Mouse (Mus musculus) spleen, adult 2 months (tissue): Measurements from ENCODE around the gene Spry1. TPM values are rescaled to one million over a fixed set of nuclear protein-coding genes. Genes with fewer than 3 reads are reported as not detected.

Experiments
- DNase-seq, 2 experiments: peaks; one replicate each; pipeline versions ENCODE4 v3.0.0 to v3.0.0-alpha.2; 2012 to 2021; ENCODE audit warnings: low spot score in 2 of 2, low read depth in 1 of 2
- H3K27ac ChIP-seq: fragments of 200-500 bp; 2 replicates; pipeline ENCODE4 v1.5.1; 2012; ENCODE audit warnings: low read length, inconsistent platforms; ENCODE audit not compliant: insufficient read depth
- H3K27me3 ChIP-seq: fragments of 200-500 bp; 2 replicates; pipeline ENCODE4 v1.6.1; 2012; ENCODE audit warnings: mild to moderate bottlenecking, moderate library complexity, low read length, inconsistent platforms; ENCODE audit not compliant: control insufficient read depth, insufficient read depth
- H3K36me3 ChIP-seq: fragments of 200-500 bp; 2 replicates; pipeline ENCODE4 v1.6.1; 2012; ENCODE audit warnings: mild to moderate bottlenecking, low read length, inconsistent platforms; ENCODE audit not compliant: control insufficient read depth, insufficient read depth
- H3K4me1 ChIP-seq: fragments of 200-500 bp; 2 replicates; pipeline ENCODE4 v1.6.1; 2011; ENCODE audit warnings: inconsistent platforms; ENCODE audit not compliant: control insufficient read depth, insufficient read depth, insufficient read length
- H3K4me3 ChIP-seq: fragments of 200-500 bp; 2 replicates; pipeline ENCODE4 v1.5.1; 2011; ENCODE audit warnings: mild to moderate bottlenecking, inconsistent platforms; ENCODE audit not compliant: insufficient read depth, insufficient read length; ENCODE audit errors: extremely low read depth
- CTCF ChIP-seq: fragments of 200-500 bp; IDR thresholded peaks from 2 replicates; pipeline ENCODE4 v1.5.1; 2011; ENCODE audit warnings: mild to moderate bottlenecking, inconsistent platforms; ENCODE audit not compliant: insufficient read depth, insufficient read length, insufficient replicate concordance; ENCODE audit errors: extremely low read depth
- POLR2A ChIP-seq: fragments of 200-500 bp; IDR thresholded peaks from 2 replicates; pipeline ENCODE4 v1.6.1; 2011; ENCODE audit warnings: low read depth, low read length, inconsistent platforms
- WGBS: fragments of 180-500 bp; shearing (Covaris S2); methylation state at CpG from one replicate; pipeline ENCODE4 v1.1.7; 2018; 5-methylcytosine and 5-hydroxymethylcytosine counted together
- polyA plus RNA-seq: library from polyadenylated mRNA; depleted of rRNA; stranded (reverse); fragments of >200 nt; gene quantifications from 2 replicates; pipeline ENCODE4 v1.2.3, GENCODE M21; 2012

The Spry1 gene
- polyA plus RNA-seq, 1 experiment, result 6.1 TPM

DNA sequence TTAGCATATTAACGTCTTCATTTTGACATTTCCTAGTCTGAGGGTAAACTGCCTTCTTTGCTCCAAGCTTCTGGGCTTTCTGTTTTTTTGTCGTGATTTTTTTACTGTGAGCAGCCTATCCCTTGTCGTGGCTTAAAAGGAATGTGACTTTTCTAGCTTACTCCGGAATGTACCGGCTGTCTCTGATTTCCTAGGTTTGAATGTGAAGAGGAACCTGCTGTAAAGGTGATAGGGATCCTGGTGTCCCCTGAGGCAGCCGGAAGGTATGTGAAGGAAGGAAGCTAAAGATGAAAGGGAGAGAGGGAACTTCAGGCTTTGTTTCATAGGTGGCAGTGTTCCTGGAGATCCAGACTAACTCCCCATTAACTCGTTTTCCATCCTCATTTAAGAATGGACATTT, 28.0 kb downstream of the Spry1 start:
- no peak overlapping the region for H3K4me3 ChIP-seq
- no peak for TF ChIP-seq POLR2A
- TF ChIP-seq CTCF, result no peak
- no peak for DNase-seq
- no peaks in the 10 kb centered on the region for H3K36me3 ChIP-seq
- H3K27ac ChIP-seq, result no peak overlapping the region
- WGBS, result 39% methylated on average over 7 of the region's 7 CpGs
- H3K4me1 ChIP-seq, result no peaks in the 10 kb centered on the region
- no peaks in the 10 kb centered on the region for H3K27me3 ChIP-seq

- DNase-seq, result no peak
- Histone ChIP-seq H3K27ac (no peak overlapping the region), H3K27me3 (no peaks in the 10 kb centered on the region), H3K36me3 (no peaks in the 10 kb centered on the region), H3K4me3 (no peak overlapping the region), H3K4me1 (no peaks in the 10 kb centered on the region)
- 90% methylated on average over 12 of the region's 12 CpGs for WGBS
- TF ChIP-seq POLR2A (no peak), CTCF (no peak)
These were observed 28.9 kb downstream of the Spry1 start for GRCm38 (mm10) chr3:37668652-37669051.

- DNase-seq, result no peak
- no peak overlapping the region for H3K4me3 ChIP-seq
- no peaks in the 10 kb centered on the region for H3K4me1 ChIP-seq
- WGBS, result 94% methylated on average over 20 of the region's 20 CpGs
- H3K27ac ChIP-seq, result no peak overlapping the region
- no peak for TF ChIP-seq CTCF
- no peak for TF ChIP-seq POLR2A
- H3K27me3 ChIP-seq, result no peaks in the 10 kb centered on the region
- H3K36me3 ChIP-seq, result no peaks in the 10 kb centered on the region
These were observed 29.4 kb downstream of the Spry1 start for GRCm38 (mm10) chr3:37669100-37669499.

GRCm38 (mm10) chr3:37672266-37673040, 32.7 kb downstream of the Spry1 start:
- Histone ChIP-seq H3K27me3 (no peaks in the 10 kb centered on the region), H3K27ac (no peak overlapping the region), H3K4me3 (no peak overlapping the region), H3K4me1 (no peaks in the 10 kb centered on the region), H3K36me3 (no peaks in the 10 kb centered on the region)
- no peak for DNase-seq
- TF ChIP-seq POLR2A (no peak), CTCF (no peak)
- WGBS, result 65% methylated on average over 15 of the region's 15 CpGs

- H3K36me3 ChIP-seq, result no peaks in the 10 kb centered on the region
- no peaks in the 10 kb centered on the region for H3K4me1 ChIP-seq
- no peak overlapping the region for H3K4me3 ChIP-seq
- H3K27me3 ChIP-seq, result no peaks in the 10 kb centered on the region
- TF ChIP-seq POLR2A (no peak), CTCF (no peak)
- H3K27ac ChIP-seq, result no peak overlapping the region
- 84% methylated on average over 13 of the region's 13 CpGs for WGBS
- no peak for DNase-seq
These were observed 33.9 kb downstream of the Spry1 start for GRCm38 (mm10) chr3:37673513-37674261.

- no peaks in the 10 kb centered on the region for H3K27me3 ChIP-seq
- no peaks in the 10 kb centered on the region for H3K36me3 ChIP-seq
- H3K27ac ChIP-seq, result no peak overlapping the region
- TF ChIP-seq POLR2A, result no peak
- TF ChIP-seq CTCF, result no peak
- no peak for DNase-seq
- H3K4me3 ChIP-seq, result no peak overlapping the region
- H3K4me1 ChIP-seq, result no peaks in the 10 kb centered on the region
- 23% methylated on average over 11 of the region's 11 CpGs for WGBS
These were observed 35.3 kb downstream of the Spry1 start for GRCm38 (mm10) chr3:37675056-37675525.

DNA sequence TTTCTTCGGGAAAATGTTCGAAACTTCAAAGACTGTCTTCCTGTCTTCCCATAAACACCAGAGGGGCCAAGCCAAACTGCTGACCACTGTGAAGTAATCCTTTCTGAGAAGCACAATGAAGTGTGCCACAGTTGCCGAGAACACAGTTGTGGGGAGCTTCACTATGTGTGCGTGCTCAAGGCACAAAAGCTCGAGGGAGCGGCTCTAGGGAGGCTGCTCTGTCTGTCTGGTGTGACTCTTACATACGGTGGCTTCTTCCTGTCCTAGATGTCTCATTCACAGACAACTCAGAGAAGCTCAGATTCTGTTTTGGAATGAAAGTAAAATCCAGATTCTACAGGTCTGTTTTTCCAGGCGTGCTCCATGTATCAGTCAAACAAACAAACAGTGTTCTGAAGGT, 36.5 kb downstream of the Spry1 start:
- 67% methylated on average over 8 of the region's 8 CpGs for WGBS

More for the DNA sequence above, 36.5 kb downstream of the Spry1 start:
- TF ChIP-seq POLR2A, result no peak
- Histone ChIP-seq H3K27me3 (no peaks in the 10 kb centered on the region), H3K4me3 (no peak overlapping the region), H3K27ac (no peak overlapping the region), H3K4me1 (no peaks in the 10 kb centered on the region), H3K36me3 (no peaks in the 10 kb centered on the region)
- DNase-seq, result no peak
